Mouse (Mus musculus) MEL (cell line): ENCODE data around the gene Wasf2. TPM values are rescaled to one million over a fixed set of nuclear protein-coding genes. Genes with fewer than 3 reads are reported as not detected.

Experiments used
- DNase-seq: peaks from one replicate; pipeline ENCODE4 v3.0.0; 2011; ENCODE audit warnings: low read depth, low spot score
- H3K27ac ChIP-seq: 2 replicates; pipeline ENCODE4 v1.5.1; 2012; ENCODE audit warnings: low read depth, mild to moderate bottlenecking, control low read depth, low read length, moderate library complexity; ENCODE audit not compliant: control insufficient read depth
- H3K27me3 ChIP-seq, 2 experiments: fragments of 150-350 bp in 1 of 2; sonication (generic) in 1 of 2; 2 replicates each; pipeline ENCODE4 v1.6.1; 2012; ENCODE audit warnings: low read length in 2 of 2, mild to moderate bottlenecking in 2 of 2, improper control_type of control experiment in 1 of 2, moderate library complexity in 1 of 2; ENCODE audit not compliant: insufficient read depth in 2 of 2, control insufficient read depth in 1 of 2
- H3K36me3 ChIP-seq, 2 experiments: 2 replicates each; pipeline ENCODE4 v1.6.1; 2012 to 2014; ENCODE audit warnings: low read length in 2 of 2, improper control_type of control experiment in 1 of 2, inconsistent platforms in 1 of 2, mild to moderate bottlenecking in 1 of 2; ENCODE audit not compliant: insufficient read depth in 2 of 2, control insufficient read depth in 1 of 2
- H3K4me1 ChIP-seq, 2 experiments: fragments of 150-350 bp in 1 of 2; sonication (generic) in 1 of 2; 2 replicates each; pipeline ENCODE4 v1.6.1; 2012; ENCODE audit warnings: low read length in 2 of 2, improper control_type of control experiment in 1 of 2, mild to moderate bottlenecking in 1 of 2; ENCODE audit not compliant: insufficient read depth in 2 of 2, control insufficient read depth in 1 of 2
- H3K4me3 ChIP-seq, 2 experiments: fragments of 150-350 bp in 1 of 2; sonication (generic) in 1 of 2; 2 replicates each; pipeline ENCODE4 v1.5.1; 2012; ENCODE audit warnings: low read depth in 2 of 2, low read length in 2 of 2, mild to moderate bottlenecking in 2 of 2, moderate library complexity in 2 of 2, control low read depth in 1 of 2, improper control_type of control experiment in 1 of 2; ENCODE audit not compliant: control insufficient read depth in 1 of 2, insufficient read depth in 1 of 2
- H3K79me2 ChIP-seq: 2 replicates; pipeline ENCODE4 v1.6.1; 2012; ENCODE audit warnings: mild to moderate bottlenecking, low read length, moderate library complexity; ENCODE audit not compliant: control insufficient read depth, poor library complexity, insufficient read depth
- H3K9ac ChIP-seq: 2 replicates; pipeline ENCODE4 v1.6.1; 2012; ENCODE audit warnings: low read depth, mild to moderate bottlenecking, control low read depth, low read length, moderate library complexity; ENCODE audit not compliant: control insufficient read depth, poor library complexity, severe bottlenecking
- H3K9me3 ChIP-seq: fragments of 150-350 bp; sonication (generic); replicated peaks from 2 replicates; pipeline ENCODE4 v1.6.1; 2012; ENCODE audit warnings: mild to moderate bottlenecking, low read length, improper control_type of control experiment, moderate library complexity; ENCODE audit not compliant: insufficient read depth
- BHLHE40 ChIP-seq: IDR thresholded peaks from 2 replicates; pipeline ENCODE4 v1.6.1; 2012; ENCODE audit warnings: low read depth, mild to moderate bottlenecking, inconsistent platforms, low read length, improper control_type of control experiment, borderline replicate concordance
- CHD1 ChIP-seq: IDR thresholded peaks from 2 replicates; pipeline ENCODE4 v1.6.1; 2012; ENCODE audit warnings: low read depth, mild to moderate bottlenecking, inconsistent platforms, low read length, improper control_type of control experiment
- CTCF ChIP-seq, 3 experiments: IDR thresholded peaks in 2 of 3; conservative IDR thresholded peaks in 1 of 3; 2 replicates each; pipeline ENCODE4 v1.5.1; 2011 to 2012; ENCODE audit warnings: low read length in 3 of 3, low read depth in 2 of 3, mild to moderate bottlenecking in 2 of 3, improper control_type of control experiment in 1 of 3, inconsistent platforms in 1 of 3, mixed read lengths in 1 of 3, moderate library complexity in 1 of 3; ENCODE audit not compliant: control insufficient read depth in 1 of 3, insufficient read depth in 1 of 3, poor library complexity in 1 of 3, severe bottlenecking in 1 of 3
- E2F4 ChIP-seq: IDR thresholded peaks from 2 replicates; pipeline ENCODE4 v1.6.1; 2011; ENCODE audit warnings: low read depth, low read length, improper control_type of control experiment, borderline replicate concordance
- ELF1 ChIP-seq: IDR thresholded peaks from 2 replicates; pipeline ENCODE4 v1.6.1; 2014; ENCODE audit warnings: low read depth, mild to moderate bottlenecking, inconsistent platforms, low read length, improper control_type of control experiment, moderate library complexity
- EP300 ChIP-seq, 2 experiments: IDR thresholded peaks; 2 replicates each; pipeline ENCODE4 v1.6.1; 2011; ENCODE audit warnings: improper control_type of control experiment in 2 of 2, low read length in 2 of 2, low read depth in 1 of 2, mild to moderate bottlenecking in 1 of 2
- GATA1 ChIP-seq: IDR thresholded peaks from 2 replicates; pipeline ENCODE4 v1.6.1; 2011; ENCODE audit warnings: low read depth, low read length, improper control_type of control experiment
- HCFC1 ChIP-seq: IDR thresholded peaks from 2 replicates; pipeline ENCODE4 v1.6.1; 2012; ENCODE audit warnings: low read depth, mild to moderate bottlenecking, inconsistent platforms, low read length, improper control_type of control experiment, moderate library complexity
- JUND ChIP-seq: IDR thresholded peaks from 2 replicates; pipeline ENCODE4 v1.6.1; 2011; ENCODE audit warnings: low read depth, mild to moderate bottlenecking, improper control_type of control experiment, low read length
- MAX ChIP-seq: IDR thresholded peaks from 2 replicates; pipeline ENCODE4 v1.6.1; 2011; ENCODE audit warnings: low read length, improper control_type of control experiment
- MXI1 ChIP-seq: IDR thresholded peaks from 2 replicates; pipeline ENCODE4 v1.6.1; 2011; ENCODE audit warnings: mild to moderate bottlenecking, low read depth, low read length, improper control_type of control experiment
- MYB ChIP-seq: IDR thresholded peaks from 2 replicates; pipeline ENCODE4 v1.6.1; 2011; ENCODE audit warnings: mild to moderate bottlenecking, low read depth, low read length, improper control_type of control experiment
- NELFE ChIP-seq: IDR thresholded peaks from 2 replicates; pipeline ENCODE4 v1.6.1; 2011; ENCODE audit warnings: low read depth, low read length, improper control_type of control experiment
- POLR2AphosphoS5 ChIP-seq: IDR thresholded peaks from 2 replicates; pipeline ENCODE4 v1.6.1; 2012; ENCODE audit warnings: low read depth, borderline replicate concordance, mild to moderate bottlenecking, inconsistent platforms, low read length, moderate library complexity, mixed read lengths
- RCOR1 ChIP-seq: IDR thresholded peaks from 2 replicates; pipeline ENCODE4 v1.6.1; 2012; ENCODE audit warnings: low read depth, mild to moderate bottlenecking, inconsistent platforms, low read length, improper control_type of control experiment
- SIN3A ChIP-seq: IDR thresholded peaks from 2 replicates; pipeline ENCODE4 v1.6.1; 2012; ENCODE audit warnings: low read length, improper control_type of control experiment, inconsistent platforms
- TBP ChIP-seq: IDR thresholded peaks from 2 replicates; pipeline ENCODE4 v1.8.0; 2011; ENCODE audit warnings: low read depth, low read length, improper control_type of control experiment
- UBTF ChIP-seq: IDR thresholded peaks from 2 replicates; pipeline ENCODE4 v1.6.1; 2012; ENCODE audit warnings: low read depth, mild to moderate bottlenecking, inconsistent platforms, low read length, improper control_type of control experiment, moderate library complexity, borderline replicate concordance; ENCODE audit not compliant: insufficient read depth
- USF1 ChIP-seq: IDR thresholded peaks from 2 replicates; pipeline ENCODE4 v1.6.1; 2014; ENCODE audit warnings: low read depth, mild to moderate bottlenecking, inconsistent platforms, low read length, improper control_type of control experiment, moderate library complexity
- USF2 ChIP-seq, 2 experiments: IDR thresholded peaks; 2 replicates each; pipeline ENCODE4 v1.6.1; 2011 to 2012; ENCODE audit warnings: improper control_type of control experiment in 2 of 2, low read length in 2 of 2, borderline replicate concordance in 1 of 2, inconsistent platforms in 1 of 2, low read depth in 1 of 2, mild to moderate bottlenecking in 1 of 2; ENCODE audit not compliant: insufficient read depth in 1 of 2
- ZC3H11A ChIP-seq: IDR thresholded peaks from 2 replicates; pipeline ENCODE4 v1.6.1; 2012; ENCODE audit warnings: low read depth, mild to moderate bottlenecking, inconsistent platforms, low read length, improper control_type of control experiment
- ZMIZ1 ChIP-seq: IDR thresholded peaks from 2 replicates; pipeline ENCODE4 v1.6.1; 2012; ENCODE audit warnings: low read depth, mild to moderate bottlenecking, inconsistent platforms, low read length, improper control_type of control experiment, moderate library complexity
- polyA plus RNA-seq, 2 experiments: library from polyadenylated mRNA; stranded (reverse) in 1 of 2; unstranded in 1 of 2; fragments of >175 nt in 1 of 2; fragments of >200 nt in 1 of 2; gene quantifications; 2 replicates each; pipeline versions ENCODE4 v1.2.1 to v1.2.4; 2012; ENCODE audit warnings: low replicate concordance in 2 of 2, low read depth in 1 of 2; ENCODE audit not compliant: insufficient read length in 2 of 2, insufficient read depth in 1 of 2, missing spikeins in 1 of 2
- total RNA-seq: library from RNA; depleted of rRNA; stranded (reverse); fragments of 300-350 nt; gene quantifications from 2 replicates; pipeline ENCODE4 v1.2.3, GENCODE M21; 2012

Wasf2 gene
- total and polyA plus RNA-seq, 3 experiments: 16.4 to 53.7 TPM; not detected in 1

GRCm38 (mm10) chr4:133155006-133155405 lies 24.7 kb downstream of the Wasf2 start:
- Histone ChIP-seq H3K9me3 (no peaks in the 10 kb centered on the region), H3K9ac (no peak overlapping the region), H3K36me3 (peaks cover 2 to 9% of the 10 kb centered on the region in 2 experiments), H3K27ac (no peak overlapping the region), H3K4me1 (peaks cover 9 to 10% of the 10 kb centered on the region in 2 experiments; a peak in 3 of 4 replicates), H3K79me2 (peaks cover 22% of the 10 kb centered on the region), H3K4me3 (no peak overlapping the region), H3K27me3 (no peaks in the 10 kb centered on the region)
- no peak for TF ChIP-seq UBTF
- no peak for TF ChIP-seq CTCF (IDR thresholded peaks at IDR 0.05 in 2 of 3, conservative IDR thresholded peaks at IDR 0.05 in 1 of 3; ENCODE audit: control insufficient read depth in 1 of 3, insufficient read depth in 1 of 3, low read depth in 2 of 3, low read length in 3 of 3, poor library complexity in 1 of 3, severe bottlenecking in 1 of 3)
- no peak for DNase-seq

- peaks cover 9 to 10% of the 10 kb centered on the region in 2 experiments; a peak in 3 of 4 replicates for H3K4me1 ChIP-seq
- peaks cover 25% of the 10 kb centered on the region for H3K79me2 ChIP-seq
- H3K27ac ChIP-seq: no peak overlapping the region
- no peaks in the 10 kb centered on the region for H3K9me3 ChIP-seq
- no peak for DNase-seq
- H3K4me3 ChIP-seq: no peak overlapping the region
- TF ChIP-seq ELF1 (no peak), JUND (no peak), GATA1 (no peak), POLR2AphosphoS5 (no peak), ZMIZ1 (no peak), USF2 (IDR thresholded peaks at IDR 0.05; ENCODE audit: borderline replicate concordance in 1 of 2, insufficient read depth in 1 of 2, low read depth in 1 of 2, low read length in 2 of 2) (no peak), MAX (no peak), MYB (no peak), CHD1 (no peak), E2F4 (no peak), MXI1 (no peak), HCFC1 (no peak), RCOR1 (no peak), NELFE (no peak), TBP (no peak), EP300 (IDR thresholded peaks at IDR 0.05; ENCODE audit: low read depth in 1 of 2, low read length in 2 of 2) (no peak), ZC3H11A (no peak), USF1 (no peak), BHLHE40 (no peak), SIN3A (no peak)
- no peak overlapping the region for H3K9ac ChIP-seq
- H3K36me3 ChIP-seq: peaks cover 2 to 11% of the 10 kb centered on the region in 2 experiments
- no peaks in the 10 kb centered on the region for H3K27me3 ChIP-seq
Observed at GRCm38 (mm10) chr4:133155726-133156125, 25.4 kb downstream of the Wasf2 start.
